Mouse (Mus musculus) splenic B cell, adult 2 months (primary cell): ENCODE measurements around the gene Tmem29.

Experiments used
- DNase-seq: peaks from one replicate; pipeline ENCODE4 v3.0.0-alpha.2; 2011; ENCODE audit warnings: low read depth, low spot score
- H3K27me3 ChIP-seq: 2 replicates; pipeline ENCODE4 v1.6.1; 2012; ENCODE audit warnings: mild to moderate bottlenecking, low read length, moderate library complexity, mixed read lengths; ENCODE audit not compliant: control insufficient read depth, poor library complexity, insufficient read depth, severe bottlenecking
- H3K36me3 ChIP-seq: 2 replicates; pipeline ENCODE4 v1.6.1; 2012; ENCODE audit warnings: mild to moderate bottlenecking, low read length, moderate library complexity, mixed read lengths; ENCODE audit not compliant: control insufficient read depth, poor library complexity, insufficient read depth, severe bottlenecking

Gene Tmem29

DNA sequence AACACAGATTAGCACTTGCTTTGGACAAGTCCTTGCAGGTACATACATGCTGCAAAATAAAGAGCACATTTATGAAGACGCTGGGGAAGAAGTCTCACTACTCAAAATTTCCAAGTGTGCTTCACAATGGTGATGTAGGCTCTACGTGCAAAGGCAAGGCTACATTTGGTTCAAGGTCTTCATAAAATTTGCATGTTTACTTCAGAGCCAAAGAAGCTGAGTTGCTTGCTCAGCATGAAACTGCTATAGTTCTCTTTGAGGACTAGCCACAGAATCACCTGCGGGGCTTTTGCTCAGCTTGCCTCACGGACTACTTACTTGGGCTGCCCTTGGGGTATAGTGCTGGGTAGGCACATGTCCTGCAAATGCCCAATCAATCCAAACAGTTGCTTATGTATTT, 45.4 kb downstream of the Tmem29 start:
- Histone ChIP-seq H3K36me3 (no peaks in the 10 kb centered on the region), H3K27me3 (no peaks in the 10 kb centered on the region)
- DNase-seq: no peak
